Mouse (Mus musculus) right cerebral cortex, postnatal 10 days (tissue): ENCODE measurements around the gene Myo1e.

Experiments used
- DNase-seq, 2 experiments: peaks; one replicate each; pipeline ENCODE4 v3.0.0; 2021; ENCODE audit warnings: low spot score in 2 of 2

The Myo1e gene

GRCm38 (mm10) chr9:70408791-70409190, 201.6 kb downstream of the Myo1e start:
- DNase-seq: no peak

GRCm38 (mm10) chr9:70409743-70410142, 202.6 kb downstream of the Myo1e start:
- no peak for DNase-seq

GRCm38 (mm10) chr9:70410668-70411067, 203.5 kb downstream of the Myo1e start:
- DNase-seq: no peak

- no peak for DNase-seq
These were observed 205.9 kb downstream of the Myo1e start for GRCm38 (mm10) chr9:70413038-70413437.

GRCm38 (mm10) chr9:70416412-70416811, 209.3 kb downstream of the Myo1e start:
- no peak for DNase-seq

- peak; percentile 94 to 96 for DNase-seq
These were observed 214.3 kb downstream of the Myo1e start, which contains the start of gene Ccnb2 for GRCm38 (mm10) chr9:70421257-70422056. Gene Ccnb2, minus strand, starts transcription at chr9:70421547.

GRCm38 (mm10) chr9:70422661-70423060, 215.5 kb downstream of the Myo1e start:
- DNase-seq: no peak

- DNase-seq: no peak
These were observed 232.8 kb downstream of the Myo1e start for GRCm38 (mm10) chr9:70439959-70440358.

GRCm38 (mm10) chr9:70449072-70449471, 241.9 kb downstream of the Myo1e start:
- DNase-seq: no peak
